Mouse (Mus musculus) stomach, embryonic 16.5 days (tissue): Measurements from ENCODE around the gene Adam33. TPM values are rescaled to one million over a fixed set of nuclear protein-coding genes. Genes with fewer than 3 reads are reported as not detected.

Experiments
- ATAC-seq: fragments of 200-750 bp; cut with Nextera tagmentation; 2 replicates; pipeline ENCODE4 v1.8.0; 2017; ENCODE audit warnings: moderate number of reproducible peaks, moderate TSS enrichment; ENCODE audit not compliant: insufficient read depth, low FRiP score
- H3K27ac ChIP-seq: fragments of 300-500 bp; sonication (generic); 2 replicates; pipeline ENCODE4 v1.5.1; 2014; ENCODE audit warnings: low read length
- H3K27me3 ChIP-seq: fragments of 300-500 bp; sonication (generic); 2 replicates; pipeline ENCODE4 v1.6.1; 2014; ENCODE audit warnings: low read length, control low read depth, mixed read lengths; ENCODE audit not compliant: control insufficient read depth, insufficient read depth
- H3K36me3 ChIP-seq: fragments of 300-500 bp; sonication (generic); 2 replicates; pipeline ENCODE4 v1.6.1; 2014; ENCODE audit warnings: low read length; ENCODE audit not compliant: control insufficient read depth, insufficient read depth
- H3K4me1 ChIP-seq: fragments of 300-500 bp; sonication (generic); 2 replicates; pipeline ENCODE4 v1.6.1; 2014; ENCODE audit warnings: low read length, control low read depth, mixed read lengths; ENCODE audit not compliant: control insufficient read depth, insufficient read depth
- H3K4me2 ChIP-seq: fragments of 300-500 bp; sonication (generic); 2 replicates; pipeline ENCODE4 v1.6.1; 2014; ENCODE audit warnings: low read depth, low read length, mixed read lengths
- H3K4me3 ChIP-seq: fragments of 300-500 bp; sonication (generic); replicated peaks from 2 replicates; pipeline ENCODE4 v1.5.1; 2014; ENCODE audit warnings: mild to moderate bottlenecking, low read length
- H3K9ac ChIP-seq: fragments of 300-500 bp; sonication (generic); 2 replicates; pipeline ENCODE4 v1.6.1; 2014; ENCODE audit warnings: low read length
- H3K9me3 ChIP-seq: fragments of 300-500 bp; sonication (generic); replicated peaks from 2 replicates; pipeline ENCODE4 v1.6.1; 2016; ENCODE audit warnings: low read length, control low read depth; ENCODE audit not compliant: control insufficient read depth
- WGBS: fragments of 180-500 bp; shearing (Covaris S2); extraction: QIAGEN DNeasy Blood & Tissue Kit; methylation state at CpG from one replicate; pipeline ENCODE4 v1.1.7; 2014; 5-methylcytosine and 5-hydroxymethylcytosine counted together
- polyA plus RNA-seq: library from polyadenylated mRNA; unstranded; fragments of >200 nt; fragmentation: Nextera tagmentation; extraction: Ambion mirVana; gene quantifications from 2 replicates; pipeline ENCODE4 v1.2.1, GENCODE M21; 2015

Adam33 gene
- polyA plus RNA-seq, 1 experiment from 2014 or later = 14.2 TPM

GRCm38 (mm10) chr2:131090852-131091251 is 27.2 kb upstream of the Adam33 start:
- H3K27ac ChIP-seq = no peak overlapping the region
- H3K4me2 ChIP-seq = no peak overlapping the region
- no peaks in the 10 kb centered on the region for H3K9me3 ChIP-seq
- peaks cover 3% of the 10 kb centered on the region for H3K4me1 ChIP-seq
- H3K36me3 ChIP-seq = no peaks in the 10 kb centered on the region
- H3K9ac ChIP-seq = no peak overlapping the region
- WGBS = 69% methylated on average over 3 of the region's 3 CpGs
- H3K27me3 ChIP-seq = no peaks in the 10 kb centered on the region
- ATAC-seq = no peak
- no peak overlapping the region for H3K4me3 ChIP-seq

GRCm38 (mm10) chr2:131089634-131090033 is 26.0 kb upstream of the Adam33 start:
- Histone ChIP-seq H3K4me2 (no peak overlapping the region), H3K9ac (no peak overlapping the region), H3K27me3 (no peaks in the 10 kb centered on the region), H3K27ac (no peak overlapping the region), H3K36me3 (no peaks in the 10 kb centered on the region), H3K9me3 (no peaks in the 10 kb centered on the region), H3K4me3 (no peak overlapping the region), H3K4me1 (no peaks in the 10 kb centered on the region)
- no peak for ATAC-seq
- 80% methylated on average over 1 of the region's 1 CpGs for WGBS

GRCm38 (mm10) chr2:131088581-131088980 is 25.0 kb upstream of the Adam33 start:
- Histone ChIP-seq H3K9me3 (no peaks in the 10 kb centered on the region), H3K4me3 (no peak overlapping the region), H3K36me3 (no peaks in the 10 kb centered on the region), H3K4me2 (no peak overlapping the region), H3K9ac (no peak overlapping the region), H3K27ac (no peak overlapping the region), H3K4me1 (no peaks in the 10 kb centered on the region), H3K27me3 (no peaks in the 10 kb centered on the region)
- no peak for ATAC-seq
- WGBS = 68% methylated on average over 4 of the region's 4 CpGs

- 77% methylated on average over 11 of the region's 11 CpGs for WGBS
- Histone ChIP-seq H3K4me1 (no peaks in the 10 kb centered on the region), H3K36me3 (no peaks in the 10 kb centered on the region), H3K4me2 (no peak within 1 kb of the TSS), H3K4me3 (no peak within 1 kb of the TSS), H3K27ac (no peak within 1 kb of the TSS), H3K9ac (no peak within 1 kb of the TSS), H3K9me3 (no peaks in the 10 kb centered on the region), H3K27me3 (no peaks in the 10 kb centered on the region)
- ATAC-seq = no peak
These were observed 23.2 kb upstream of the Adam33 start, which contains the start of gene Siglec1 for GRCm38 (mm10) chr2:131086667-131087390. Siglec1 (minus strand) TSS chr2:131086765.

GRCm38 (mm10) chr2:131084206-131084605 is 20.6 kb upstream of the Adam33 start:
- Histone ChIP-seq H3K27ac (no peak overlapping the region), H3K4me3 (no peak overlapping the region), H3K4me1 (no peaks in the 10 kb centered on the region), H3K4me2 (no peak overlapping the region), H3K9me3 (no peaks in the 10 kb centered on the region), H3K27me3 (no peaks in the 10 kb centered on the region), H3K9ac (no peak overlapping the region), H3K36me3 (no peaks in the 10 kb centered on the region)
- no peak for ATAC-seq
- 76% methylated on average over 4 of the region's 4 CpGs for WGBS

- no peaks in the 10 kb centered on the region for H3K9me3 ChIP-seq
- H3K36me3 ChIP-seq = no peaks in the 10 kb centered on the region
- no peak overlapping the region for H3K4me3 ChIP-seq
- no peak for ATAC-seq
- 70% methylated on average over 5 of the region's 5 CpGs for WGBS
- H3K9ac ChIP-seq = no peak overlapping the region
- H3K4me2 ChIP-seq = no peak overlapping the region
- no peaks in the 10 kb centered on the region for H3K4me1 ChIP-seq
- H3K27ac ChIP-seq = no peak overlapping the region
- H3K27me3 ChIP-seq = no peaks in the 10 kb centered on the region
These were observed 16.9 kb upstream of the Adam33 start for GRCm38 (mm10) chr2:131080507-131080906.

GRCm38 (mm10) chr2:131072536-131072935 is 8.9 kb upstream of the Adam33 start:
- Histone ChIP-seq H3K27ac (no peak overlapping the region), H3K27me3 (no peaks in the 10 kb centered on the region), H3K36me3 (no peaks in the 10 kb centered on the region), H3K4me3 (no peak overlapping the region), H3K4me2 (no peak overlapping the region), H3K4me1 (no peaks in the 10 kb centered on the region; the same call in 1 of the 2 replicates), H3K9ac (no peak overlapping the region), H3K9me3 (no peaks in the 10 kb centered on the region)
- no peak for ATAC-seq
- 85% methylated on average over 10 of the region's 10 CpGs for WGBS

GRCm38 (mm10) chr2:131067481-131067880 is 3.9 kb upstream of the Adam33 start:
- 0 out of 2 replicates have a peak, but pooled peaks cover 4% of the 10 kb centered on the region for H3K27me3 ChIP-seq
- 54% methylated on average over 6 of the region's 6 CpGs for WGBS
- no peak overlapping the region for H3K4me3 ChIP-seq
- no peak overlapping the region for H3K27ac ChIP-seq
- H3K4me1 ChIP-seq = peaks cover 2% of the 10 kb centered on the region; the same call in 1 of the 2 replicates
- no peak overlapping the region for H3K4me2 ChIP-seq
- H3K9ac ChIP-seq = no peak overlapping the region
- ATAC-seq = no peak
- H3K36me3 ChIP-seq = no peaks in the 10 kb centered on the region
- H3K9me3 ChIP-seq = no peaks in the 10 kb centered on the region

- Histone ChIP-seq H3K9me3 (no peaks in the 10 kb centered on the region), H3K9ac (no peak overlapping the region), H3K4me1 (peaks cover 7% of the 10 kb centered on the region; the same call in 1 of the 2 replicates), H3K4me2 (no peak overlapping the region), H3K36me3 (no peaks in the 10 kb centered on the region), H3K27ac (no peak overlapping the region), H3K4me3 (no peak overlapping the region), H3K27me3 (0 out of 2 replicates have a peak, but pooled peaks cover 4% of the 10 kb centered on the region)
- WGBS = 64% methylated on average over 9 of the region's 9 CpGs
- no peak for ATAC-seq
These were observed 2.7 kb upstream of the Adam33 start for GRCm38 (mm10) chr2:131066342-131066741.
